Mouse (Mus musculus): ENCODE data around the gene Prkd3.

The Prkd3 gene

DNA sequence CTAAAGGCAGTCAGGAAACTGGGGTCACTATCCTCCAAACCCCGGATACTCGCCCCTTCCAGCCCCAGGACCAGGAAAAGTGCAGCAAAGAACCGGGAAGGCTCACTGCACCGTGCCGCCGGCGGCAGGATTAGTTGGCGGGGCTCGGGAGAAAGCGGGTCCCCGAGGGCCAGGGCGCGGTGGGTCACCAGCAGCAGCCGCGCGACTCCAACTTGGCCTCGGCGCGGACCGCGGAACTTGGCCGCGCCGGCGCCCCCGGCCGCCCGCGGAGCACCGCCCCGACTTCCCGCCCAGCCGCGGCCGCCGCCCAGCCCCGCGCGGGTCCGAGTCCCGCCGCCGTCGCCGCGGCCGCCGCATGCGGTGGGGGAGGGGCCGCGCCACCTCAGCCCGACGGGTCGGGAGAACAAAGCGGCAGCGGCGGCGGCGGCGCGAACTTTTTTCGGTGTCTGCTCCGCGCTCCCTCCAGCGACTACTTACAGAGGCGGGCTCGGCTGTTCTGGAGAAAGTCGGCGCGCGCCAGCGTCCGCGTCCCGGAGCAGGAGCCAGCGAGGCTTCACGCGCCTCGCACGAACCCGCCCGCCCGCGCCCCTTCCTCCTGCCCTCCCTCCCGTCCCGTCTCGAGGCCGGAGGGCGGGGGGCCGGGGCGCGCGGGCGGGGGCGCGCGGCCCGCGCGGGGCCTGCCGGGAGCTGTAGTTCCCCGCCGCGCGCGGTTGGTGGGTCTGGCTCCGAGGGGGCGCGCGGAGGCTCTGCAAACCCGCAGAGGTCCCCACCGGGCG lies at the start of gene Prkd3:
Prkd3 (minus strand) TSS at position 609 of the 776 bp plus-strand sequence.
- in situ Hi-C loops (cut with MboI; ENCODE audit: unreplicated experiment in 2 of 2), result loop anchor here in 1 of 2 experiments (25.0 kb wide), 1 partner anchor 1192 kb away; the partner anchor contains the start of genes Gemin6, Srsf7 and Ttc39d

DNA sequence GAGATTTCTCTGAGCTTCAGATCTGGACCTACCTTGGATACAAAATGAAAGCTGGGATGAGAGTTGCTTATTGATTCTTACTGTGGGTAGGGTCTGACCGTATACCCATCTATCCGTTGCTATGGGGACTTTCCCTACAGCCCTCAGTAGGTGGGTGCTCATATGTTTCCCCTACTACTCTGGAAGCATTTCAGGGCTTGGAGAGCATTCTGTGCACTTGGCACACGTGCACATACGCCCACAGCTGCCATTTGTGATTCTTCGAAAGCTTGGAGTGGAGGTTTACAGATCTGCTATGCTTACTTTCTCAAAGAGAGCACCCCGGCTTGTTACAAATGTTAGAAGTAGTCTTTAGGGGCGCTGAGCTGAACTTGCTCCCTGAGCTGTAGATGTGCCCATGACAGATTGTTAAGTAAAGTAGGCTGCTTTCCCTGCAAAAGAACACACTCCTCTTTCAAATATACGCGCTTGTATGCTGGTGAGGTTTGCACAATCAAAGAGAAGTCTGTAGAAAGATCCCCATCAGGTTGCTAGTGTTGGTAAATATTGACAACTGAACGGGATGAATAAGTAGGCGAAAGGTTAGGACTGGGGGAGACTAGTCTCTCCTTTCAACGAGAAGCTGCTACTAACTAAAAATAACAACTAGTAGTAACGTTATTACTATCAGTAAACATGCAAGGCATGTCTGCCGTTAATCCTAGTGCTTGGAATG lies 49.3 kb upstream of the Prkd3 start:
- in situ Hi-C loops (cut with MboI; ENCODE audit: unreplicated experiment in 2 of 2), result no loop called here

DNA sequence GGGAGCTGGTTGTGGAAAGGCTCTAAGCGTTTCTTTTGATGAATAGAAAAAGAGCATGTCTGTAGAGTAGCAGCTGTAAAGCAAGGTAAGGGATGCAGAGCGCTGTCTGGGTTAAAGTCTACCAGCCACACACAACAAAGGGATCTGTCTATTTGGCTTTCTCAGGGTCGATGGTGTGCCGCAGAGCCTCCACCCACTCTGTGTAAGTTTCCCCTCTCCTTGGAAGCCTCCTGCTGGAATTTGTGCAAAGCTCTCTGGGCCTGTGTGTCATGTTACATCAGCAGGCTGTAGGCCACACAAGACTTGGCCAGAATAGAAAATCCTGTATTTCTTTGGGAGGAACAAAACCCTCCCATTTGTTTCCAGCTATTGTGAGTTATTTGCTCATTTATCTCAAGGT lies 48.4 kb upstream of the Prkd3 start:
- in situ Hi-C loops (cut with MboI; ENCODE audit: unreplicated experiment in 2 of 2), result no loop called here

DNA sequence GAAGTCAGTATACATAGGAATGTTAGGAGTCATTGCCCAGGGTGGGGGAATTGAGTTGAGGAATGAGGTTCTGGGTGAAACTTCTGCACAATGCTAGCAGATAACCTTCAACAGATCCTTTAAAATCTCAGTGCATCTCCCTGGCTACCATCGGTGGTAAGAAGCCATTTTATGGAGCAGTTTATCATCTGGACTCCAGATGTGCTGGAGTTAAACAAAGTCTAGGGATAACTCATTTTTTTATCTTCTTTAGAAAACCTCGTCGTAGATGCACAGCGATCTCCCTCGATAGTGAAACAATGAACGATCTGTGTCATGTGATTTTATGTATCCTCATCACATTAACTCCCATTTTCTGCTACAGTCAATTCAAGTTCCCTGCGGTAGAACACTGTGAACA lies 48.0 kb upstream of the Prkd3 start:
- in situ Hi-C loops (cut with MboI; ENCODE audit: unreplicated experiment in 2 of 2), result no loop called here

DNA sequence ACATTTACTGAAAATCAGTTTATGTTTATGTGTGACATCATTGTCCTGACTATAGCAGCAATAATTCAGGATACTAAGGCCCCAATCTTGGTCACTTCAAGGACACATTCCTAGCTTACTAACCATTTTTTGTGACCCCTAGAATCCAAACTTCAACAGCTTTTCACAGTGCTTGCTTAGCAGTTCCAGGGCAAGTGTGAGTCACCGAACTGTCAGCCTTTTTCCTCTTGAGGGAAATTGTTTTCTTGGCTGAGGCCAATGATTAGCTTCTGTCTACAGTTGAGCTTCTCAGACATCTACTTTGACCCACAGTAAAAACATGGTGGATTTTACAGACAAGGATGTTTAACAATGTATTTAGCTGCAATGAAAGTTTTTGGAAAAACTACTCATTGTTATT lies 43.6 kb upstream of the Prkd3 start:
- in situ Hi-C loops (cut with MboI; ENCODE audit: unreplicated experiment in 2 of 2), result no loop called here

DNA sequence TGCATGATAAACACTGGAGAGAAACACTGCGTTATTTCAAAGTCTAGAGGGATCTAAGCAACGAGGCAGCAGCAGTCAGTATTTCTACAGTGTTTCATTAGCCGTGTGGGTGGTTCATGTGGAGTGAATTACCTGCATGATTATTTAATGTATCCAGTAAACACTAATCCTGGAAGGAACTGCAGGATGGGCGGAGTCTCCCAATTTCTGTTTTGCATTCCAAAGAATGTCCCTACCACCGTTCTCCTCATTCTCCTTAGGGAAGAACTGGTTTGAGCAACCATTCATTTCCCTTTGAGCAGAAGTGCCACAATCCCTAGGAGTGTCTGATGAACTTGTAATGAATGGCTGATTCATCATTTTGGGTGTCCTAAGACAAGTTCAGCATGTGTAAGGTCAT lies 39.6 kb upstream of the Prkd3 start:
- in situ Hi-C loops (cut with MboI; ENCODE audit: unreplicated experiment in 2 of 2), result no loop called here

DNA sequence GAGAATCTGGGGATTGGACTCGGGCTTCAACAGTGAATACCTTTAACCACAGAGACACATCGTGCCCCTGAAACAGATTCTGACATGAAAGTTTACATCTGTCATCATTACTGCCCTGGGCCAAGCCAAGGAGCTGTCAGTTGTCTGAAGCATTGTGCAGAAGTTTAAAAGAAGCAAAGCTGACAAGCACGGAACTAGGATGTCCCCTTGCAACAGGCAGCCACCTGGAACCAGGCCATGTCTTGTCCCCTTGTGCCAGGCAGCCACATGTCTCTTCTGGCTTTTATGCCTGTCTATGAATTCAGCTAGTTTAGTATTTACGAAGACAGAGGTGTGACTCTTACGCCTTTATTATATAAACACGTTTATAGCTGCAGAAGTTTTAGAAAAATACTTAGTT lies 37.7 kb upstream of the Prkd3 start:
- in situ Hi-C loops (cut with MboI; ENCODE audit: unreplicated experiment in 2 of 2), result no loop called here

DNA sequence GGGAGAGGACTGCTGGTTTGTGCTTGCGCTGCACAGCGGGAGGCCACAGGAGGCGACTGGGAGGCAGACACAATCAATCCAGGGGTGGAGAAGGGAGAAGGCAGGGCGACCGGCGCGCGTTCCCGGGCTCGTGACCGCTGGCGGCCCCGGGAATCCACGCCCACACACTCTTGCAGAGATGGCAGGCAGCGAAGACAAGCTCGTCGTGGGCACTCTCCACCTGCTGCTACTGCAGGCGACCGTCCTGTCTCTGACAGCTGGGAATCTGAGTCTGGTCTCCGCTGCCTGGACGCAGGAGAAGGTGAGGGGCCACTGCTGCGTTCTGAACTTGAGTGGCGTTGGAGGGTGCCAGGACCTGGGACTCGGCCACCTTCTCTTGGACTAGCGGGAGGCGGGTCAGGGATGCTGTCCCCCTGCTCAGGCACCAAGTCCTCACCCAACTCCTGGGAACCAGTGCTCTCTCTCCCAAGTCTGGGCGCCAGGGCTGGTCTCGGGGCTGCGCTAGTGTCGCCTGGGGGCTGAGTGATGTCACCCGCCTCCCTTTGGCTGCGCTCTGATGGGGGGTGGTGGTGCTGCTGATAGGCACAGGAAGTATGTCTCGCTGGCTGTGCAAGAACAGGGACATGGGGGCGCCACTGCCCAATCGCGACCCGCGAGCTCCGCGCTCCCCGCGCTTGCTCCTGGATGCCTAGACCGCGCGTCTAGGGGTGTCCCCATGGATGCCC lies 31.6 kb upstream of the Prkd3 start:
- in situ Hi-C loops (cut with MboI; ENCODE audit: unreplicated experiment in 2 of 2), result no loop called here

DNA sequence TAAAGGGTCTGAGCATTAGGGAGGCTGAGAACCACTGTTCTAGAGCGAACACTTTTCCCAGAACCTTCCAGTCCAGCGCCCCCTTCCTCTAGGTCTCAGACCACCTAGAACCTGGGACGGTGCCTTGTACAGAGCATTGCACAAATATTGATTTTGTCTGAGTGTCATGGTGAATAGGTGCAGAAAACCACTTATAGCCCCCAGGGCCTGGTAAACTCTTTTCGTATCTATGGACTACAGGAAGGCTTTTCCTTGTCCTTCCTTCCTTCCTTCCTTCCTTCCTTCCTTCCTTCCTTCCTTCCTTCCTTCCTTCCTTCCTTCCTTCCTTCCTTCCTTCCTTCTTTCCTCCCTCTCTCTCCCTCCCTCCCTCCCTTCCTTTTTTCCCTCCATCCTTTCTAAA lies 31.0 kb upstream of the Prkd3 start, which contains the start of gene Qpct:
Qpct (plus strand) TSS at position 301 of the 400 bp plus-strand sequence.
- in situ Hi-C loops (cut with MboI; ENCODE audit: unreplicated experiment in 2 of 2), result no loop called here

DNA sequence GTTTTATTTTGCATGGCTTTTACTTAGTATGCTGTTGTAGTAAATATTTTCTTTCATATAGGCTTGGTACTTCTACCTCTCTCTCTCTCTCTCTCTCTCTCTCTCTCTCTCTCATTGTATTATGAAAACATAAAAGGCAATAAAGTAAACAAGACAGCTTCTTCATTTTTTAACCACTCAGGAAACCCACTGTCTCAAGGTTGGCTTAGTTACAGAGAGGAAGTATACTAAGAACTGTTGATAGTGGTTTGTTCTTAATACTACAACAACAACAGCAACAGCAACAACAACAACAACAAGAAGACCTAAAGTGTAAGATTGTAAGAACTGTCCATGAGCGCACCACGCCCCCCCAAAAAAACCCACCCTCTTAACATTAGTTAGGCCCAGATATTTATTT lies 23.1 kb upstream of the Prkd3 start:
- in situ Hi-C loops (cut with MboI; ENCODE audit: unreplicated experiment in 2 of 2), result no loop called here

DNA sequence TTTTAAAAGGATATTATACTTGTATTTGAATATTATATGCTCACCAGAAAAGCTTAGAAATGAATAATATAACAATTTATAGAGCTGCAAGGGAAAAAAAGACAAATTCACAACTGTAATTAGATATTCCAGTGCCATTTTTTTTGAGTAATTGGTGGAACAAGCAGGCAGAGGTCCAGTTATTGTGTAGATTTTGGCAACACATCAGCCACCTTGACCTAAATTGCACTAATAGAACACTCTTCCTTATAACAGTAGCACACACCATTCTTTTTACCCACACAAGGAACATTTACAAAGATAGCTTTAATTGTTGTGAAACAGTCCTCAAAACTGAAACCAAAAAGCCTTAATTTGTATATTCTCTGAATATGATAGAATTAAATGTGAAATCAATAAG lies 19.0 kb upstream of the Prkd3 start:
- in situ Hi-C loops (cut with MboI; ENCODE audit: unreplicated experiment in 2 of 2), result no loop called here

DNA sequence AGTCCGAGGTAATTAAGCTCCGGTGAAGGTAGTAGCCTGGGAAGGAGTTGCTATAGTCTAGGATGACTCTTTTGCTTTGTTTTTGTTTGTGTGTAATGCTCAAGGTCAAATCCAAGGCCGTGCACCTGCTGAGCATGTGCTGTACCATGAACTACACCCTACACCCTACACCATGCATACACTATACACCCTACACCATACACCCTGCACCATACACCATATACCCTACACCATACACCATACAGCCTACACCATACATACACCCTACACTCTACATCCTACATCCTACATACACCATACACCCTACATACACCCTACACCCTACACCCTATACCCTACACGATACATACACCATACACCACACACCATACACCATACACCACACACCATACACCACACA lies 12.2 kb upstream of the Prkd3 start:
- in situ Hi-C loops (cut with MboI; ENCODE audit: unreplicated experiment in 2 of 2), result no loop called here

DNA sequence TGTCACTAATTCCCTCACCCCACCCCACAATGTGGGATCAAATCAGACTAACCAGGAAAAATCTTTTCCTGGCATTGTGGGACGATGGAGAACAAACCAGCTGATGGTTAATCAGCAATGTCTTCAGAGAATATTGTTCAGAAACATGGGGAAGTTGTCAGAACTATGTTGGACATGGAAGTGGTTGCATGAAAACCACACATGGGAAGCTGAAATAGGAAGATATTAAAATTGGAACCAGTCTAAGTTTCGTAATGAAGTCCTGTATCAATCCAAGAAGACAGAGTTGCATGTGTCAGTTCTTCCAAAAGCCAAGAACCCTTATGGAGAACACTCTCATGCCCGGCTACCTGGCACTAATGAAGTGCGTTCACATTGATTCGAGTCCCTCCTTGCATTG lies 11.0 kb upstream of the Prkd3 start:
- in situ Hi-C loops (cut with MboI; ENCODE audit: unreplicated experiment in 2 of 2), result no loop called here

DNA sequence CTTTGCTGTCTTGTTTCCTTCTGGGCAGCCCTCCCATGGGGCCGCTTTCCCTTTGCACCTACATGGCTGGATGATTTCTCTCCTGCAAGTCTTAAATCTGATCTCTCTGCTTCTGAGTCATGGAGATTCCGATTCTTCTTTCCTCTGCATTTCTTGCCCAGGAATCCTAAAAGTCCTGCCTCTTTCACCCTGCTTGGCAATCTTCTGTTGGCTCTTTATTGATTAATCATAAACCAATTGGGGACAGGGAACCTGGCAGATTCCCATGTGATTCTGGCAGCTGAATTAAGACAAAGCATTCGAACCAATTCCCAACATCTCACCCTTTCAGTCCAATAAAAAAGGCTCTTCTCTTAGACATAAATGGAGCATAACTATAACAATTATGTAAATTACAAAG lies 8.6 kb upstream of the Prkd3 start:
- in situ Hi-C loops (cut with MboI; ENCODE audit: unreplicated experiment in 2 of 2), result no loop called here

DNA sequence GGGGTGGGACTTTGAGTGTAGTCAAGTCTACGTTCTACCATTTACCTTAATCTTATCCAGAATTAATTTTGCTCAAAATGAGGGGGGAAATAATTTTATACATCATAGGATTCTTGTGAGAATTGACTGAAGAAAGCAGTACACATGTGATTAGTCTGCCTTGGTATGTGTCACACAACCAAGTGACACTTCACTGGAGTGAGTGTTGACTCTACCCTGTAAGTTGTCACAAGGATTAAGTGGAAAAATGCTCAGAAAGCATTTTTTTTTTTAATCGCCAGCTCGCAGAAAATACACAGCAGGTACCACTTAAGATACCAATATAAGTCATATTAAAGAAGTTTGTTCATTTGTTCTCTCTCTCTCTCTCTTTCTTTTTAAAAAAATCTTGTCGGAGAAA lies 3.9 kb upstream of the Prkd3 start:
- in situ Hi-C loops (cut with MboI; ENCODE audit: unreplicated experiment in 2 of 2), result loop anchor here in 1 of 2 experiments (25.0 kb wide), 1 partner anchor 1188 kb away; the partner anchor contains the start of genes Gemin6, Srsf7 and Ttc39d

DNA sequence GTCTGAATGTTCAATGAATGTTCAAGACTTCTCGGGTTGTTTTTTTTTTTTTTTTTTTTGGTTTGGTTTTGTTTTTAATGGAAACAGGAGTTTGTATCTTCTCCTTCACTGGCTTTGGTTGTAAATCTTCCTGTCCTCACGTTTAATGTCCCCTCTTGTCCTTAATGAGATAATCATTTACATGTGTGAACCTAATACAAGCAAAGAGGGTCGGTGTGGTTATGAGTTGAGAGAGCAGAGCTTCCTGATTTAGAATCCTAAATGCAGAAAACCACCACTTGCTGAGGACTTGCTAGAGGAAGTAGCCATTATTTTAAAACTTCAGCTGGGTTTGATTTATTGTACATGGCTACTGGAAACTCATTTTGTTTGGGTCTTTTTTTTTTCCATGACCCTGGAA lies 2.1 kb upstream of the Prkd3 start:
- in situ Hi-C loops (cut with MboI; ENCODE audit: unreplicated experiment in 2 of 2), result loop anchor here in 1 of 2 experiments (25.0 kb wide), 1 partner anchor 1190 kb away; the partner anchor contains the start of genes Gemin6, Srsf7 and Ttc39d

DNA sequence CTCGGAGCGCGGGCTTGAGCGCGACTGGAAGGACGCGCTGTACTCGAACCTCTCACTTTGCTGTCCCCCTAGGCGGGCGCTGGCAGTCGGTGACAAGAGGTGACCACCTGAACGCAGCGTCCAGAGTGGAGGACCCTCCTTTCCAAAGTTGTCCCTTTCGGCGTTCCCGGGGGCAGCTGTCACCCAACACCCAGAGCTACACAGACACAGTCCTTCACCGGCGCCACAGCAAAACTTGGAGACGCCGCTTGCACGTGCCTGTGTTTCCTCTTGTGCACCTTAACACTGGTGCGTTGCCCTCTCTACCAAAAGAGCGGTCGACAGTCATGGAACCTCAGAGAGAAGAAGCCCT lies 344 bp upstream of the Prkd3 start:
- in situ Hi-C loops (cut with MboI; ENCODE audit: unreplicated experiment in 2 of 2), result loop anchor here in 1 of 2 experiments (25.0 kb wide), 1 partner anchor 1191 kb away; the partner anchor contains the start of genes Gemin6, Srsf7 and Ttc39d

DNA sequence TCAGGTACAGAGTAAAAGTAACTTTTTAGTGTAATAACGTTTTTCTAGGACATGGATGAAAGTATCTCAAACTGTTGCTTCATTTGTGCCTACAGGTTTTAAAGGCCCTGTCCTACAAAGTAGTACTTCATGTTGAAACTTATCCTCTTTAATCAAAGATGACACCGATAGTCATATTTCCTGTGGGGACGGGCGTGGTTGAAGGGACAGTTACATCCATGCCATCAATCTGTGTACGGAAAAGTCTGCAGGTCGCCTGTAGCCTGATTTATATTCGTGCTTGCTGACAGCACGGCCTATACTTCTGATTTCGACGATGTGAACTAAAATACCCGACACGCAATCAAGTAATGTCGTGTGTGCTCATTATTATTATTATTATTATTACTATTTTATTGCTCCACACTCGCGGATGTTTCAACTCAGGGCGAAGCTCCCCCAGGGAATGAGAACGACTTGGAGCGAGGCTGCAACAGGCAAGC lies 849 bp downstream of the Prkd3 start:
- in situ Hi-C loops (cut with MboI; ENCODE audit: unreplicated experiment in 2 of 2), result loop anchor here in 1 of 2 experiments (25.0 kb wide), 1 partner anchor 1193 kb away; the partner anchor contains the start of genes Gemin6, Srsf7 and Ttc39d

DNA sequence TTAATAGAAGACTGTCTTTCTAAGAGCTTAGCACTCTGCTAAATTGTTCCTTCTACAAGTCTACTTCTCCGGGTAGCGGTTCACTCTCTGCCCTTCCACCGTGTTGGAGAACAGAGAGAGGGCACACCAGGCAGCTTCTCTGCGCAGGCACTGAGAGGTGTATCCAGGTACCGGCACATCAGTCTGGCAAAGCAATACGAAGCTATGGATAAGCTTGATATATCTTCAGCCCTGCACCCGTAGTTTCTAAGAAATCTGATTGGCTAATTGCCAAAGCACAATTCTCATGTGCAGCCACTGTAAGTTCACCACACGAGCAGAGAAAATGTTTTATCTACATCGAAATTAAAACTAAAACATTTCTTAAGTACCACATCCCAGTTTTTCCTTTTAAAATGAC lies 2.2 kb downstream of the Prkd3 start:
- in situ Hi-C loops (cut with MboI; ENCODE audit: unreplicated experiment in 2 of 2), result loop anchor here in 1 of 2 experiments (25.0 kb wide), 1 partner anchor 1194 kb away; the partner anchor contains the start of genes Gemin6, Srsf7 and Ttc39d

DNA sequence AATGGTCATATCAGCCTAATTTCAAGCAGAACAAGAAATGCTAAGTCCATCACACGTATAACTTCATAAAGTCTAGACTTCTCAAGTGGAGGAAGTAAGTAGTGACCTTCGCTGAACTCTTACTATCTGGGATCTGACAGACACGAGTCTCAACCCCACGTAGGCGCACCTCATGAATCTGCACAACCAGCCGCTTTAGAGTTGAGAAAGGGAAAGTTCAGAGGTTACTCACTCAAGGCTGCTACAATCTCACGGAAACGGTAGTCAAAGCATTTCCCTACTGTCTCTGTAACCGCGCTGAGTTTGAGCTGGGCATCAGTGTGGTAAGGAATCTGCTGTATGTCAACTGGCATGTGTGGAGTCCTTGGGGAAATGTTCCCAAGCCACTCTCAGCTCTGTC lies 4.8 kb downstream of the Prkd3 start:
- in situ Hi-C loops (cut with MboI; ENCODE audit: unreplicated experiment in 2 of 2), result loop anchor here in 1 of 2 experiments (25.0 kb wide), 1 partner anchor 1196 kb away; the partner anchor contains the start of genes Gemin6, Srsf7 and Ttc39d

All from v-Abl transformed pro-B cells (cell line).